Mouse (Mus musculus): Measurements from ENCODE around the gene Zfp341. TPM values are rescaled to one million over a fixed set of nuclear protein-coding genes. Genes with fewer than 3 reads are reported as not detected.

Zfp341 gene
- polyA plus RNA-seq, 1 experiment from 2014 or later = 1.2 TPM

DNA sequence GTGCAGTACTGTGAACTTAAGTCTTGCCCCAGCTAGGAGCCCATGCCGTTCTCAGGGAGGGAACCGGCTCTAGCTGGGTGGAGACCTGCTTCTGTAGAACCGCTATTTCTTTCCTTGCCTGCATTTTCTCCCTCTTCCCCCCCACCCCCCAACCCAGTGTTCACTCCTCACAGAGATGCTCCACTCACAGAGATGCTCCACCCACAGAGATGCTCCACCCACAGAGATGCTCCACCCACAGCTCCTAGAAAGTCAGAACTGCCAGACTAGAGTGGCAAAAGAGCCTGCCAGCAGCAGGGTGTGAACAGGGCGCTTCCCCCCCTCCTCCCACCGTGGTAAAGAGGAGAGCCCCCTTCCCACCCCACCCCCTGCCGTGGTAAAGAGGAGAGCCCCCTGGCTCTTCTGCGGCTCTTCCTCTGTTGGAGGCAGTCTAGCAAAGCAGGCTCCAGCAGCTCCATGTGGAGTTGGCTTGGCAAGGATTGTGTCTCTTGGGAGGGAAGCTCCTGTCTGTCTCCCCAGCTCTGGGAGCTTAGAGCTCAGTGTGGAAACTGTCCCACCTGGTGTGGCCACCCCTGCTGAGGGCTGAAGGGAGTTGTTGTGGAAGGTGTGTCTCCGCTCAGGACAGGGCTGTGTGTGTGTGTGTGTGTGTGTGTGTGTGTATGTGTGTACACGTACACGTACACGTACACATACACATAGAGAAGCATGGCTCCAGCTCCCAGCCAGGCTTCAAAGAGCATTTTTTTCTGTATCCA is 80.3 kb downstream of the Zfp341 start:
- H3K4me2 ChIP-seq (ENCODE audit: low read depth, low read length) = no peak overlapping the region
- DNase-seq (ENCODE audit: low spot score) (peak; percentile 48), ATAC-seq (ENCODE audit: low read depth) (peak; percentile 27)
- WGBS = 75% methylated on average over 10 of the region's 11 CpGs
- H3K36me3 ChIP-seq (ENCODE audit: control insufficient read depth, insufficient read depth, low read length) = peaks cover 64% of the 10 kb centered on the region
- H3K9me3 ChIP-seq (ENCODE audit: control insufficient read depth, low read length) = no peaks in the 10 kb centered on the region
- no peak overlapping the region for H3K9ac ChIP-seq (ENCODE audit: low read depth, low read length)
- no peak overlapping the region for H3K4me3 ChIP-seq (ENCODE audit: low read depth, low read length)
- H3K4me1 ChIP-seq (ENCODE audit: control insufficient read depth, insufficient read depth, low read length) = peaks cover 3% of the 10 kb centered on the region; the same call in 1 of the 2 replicates
- H3K27me3 ChIP-seq (replicated peaks; ENCODE audit: control insufficient read depth, insufficient read depth, low read length) = no peaks in the 10 kb centered on the region
- no peak overlapping the region; the same call in 1 of the 2 replicates for H3K27ac ChIP-seq (replicated peaks; ENCODE audit: low read depth, low read length)

GRCm38 (mm10) chr2:154693941-154694256 is 80.8 kb downstream of the Zfp341 start:
- Histone ChIP-seq H3K27ac (replicated peaks; ENCODE audit: low read depth, low read length) (no peak overlapping the region), H3K4me2 (ENCODE audit: low read depth, low read length) (no peak overlapping the region), H3K9me3 (ENCODE audit: control insufficient read depth, low read length) (no peaks in the 10 kb centered on the region), H3K4me1 (ENCODE audit: control insufficient read depth, insufficient read depth, low read length) (peaks cover 3% of the 10 kb centered on the region; the same call in 1 of the 2 replicates), H3K27me3 (replicated peaks; ENCODE audit: control insufficient read depth, insufficient read depth, low read length) (no peaks in the 10 kb centered on the region), H3K4me3 (ENCODE audit: low read depth, low read length) (no peak overlapping the region), H3K36me3 (ENCODE audit: control insufficient read depth, insufficient read depth, low read length) (peaks cover 64% of the 10 kb centered on the region), H3K9ac (ENCODE audit: low read depth, low read length) (no peak overlapping the region)
- DNase-seq (ENCODE audit: low spot score) = no peak
- peak; percentile 48 for ATAC-seq (ENCODE audit: low read depth)
- WGBS = 88% methylated on average over 12 of the region's 12 CpGs

- H3K4me3 ChIP-seq (ENCODE audit: low read depth, low read length) = no peak overlapping the region
- DNase-seq (ENCODE audit: low spot score) (no peak), ATAC-seq (ENCODE audit: low read depth) (no peak)
- peaks cover 3% of the 10 kb centered on the region; the same call in 1 of the 2 replicates for H3K4me1 ChIP-seq (ENCODE audit: control insufficient read depth, insufficient read depth, low read length)
- WGBS = 61% methylated on average over 8 of the region's 8 CpGs
- H3K9ac ChIP-seq (ENCODE audit: low read depth, low read length) = no peak overlapping the region
- peaks cover 48% of the 10 kb centered on the region for H3K36me3 ChIP-seq (ENCODE audit: control insufficient read depth, insufficient read depth, low read length)
- H3K27me3 ChIP-seq (replicated peaks; ENCODE audit: control insufficient read depth, insufficient read depth, low read length) = no peaks in the 10 kb centered on the region
- no peak overlapping the region for H3K27ac ChIP-seq (replicated peaks; ENCODE audit: low read depth, low read length)
- H3K9me3 ChIP-seq (ENCODE audit: control insufficient read depth, low read length) = no peaks in the 10 kb centered on the region
- no peak overlapping the region for H3K4me2 ChIP-seq (ENCODE audit: low read depth, low read length)
Measured at GRCm38 (mm10) chr2:154695690-154696089, 82.6 kb downstream of the Zfp341 start.

Other genes with a start within 250 kb of the Zfp341 start
- gene Cdk5rap1, start 240.3 kb upstream of the Zfp341 start, polyA plus RNA-seq (2014; fragmentation: Nextera tagmentation; extraction: Ambion mirVana) = 16.4 and 24.1 TPM in 2 replicates
- gene Snta1, start 205.2 kb upstream of the Zfp341 start, polyA plus RNA-seq (2014; fragmentation: Nextera tagmentation; extraction: Ambion mirVana) = 8.6 and 10.4 TPM in 2 replicates
- 31.3 and 31.5 TPM in 2 replicates for gene Cbfa2t2, start 176.8 kb upstream of the Zfp341 start, polyA plus RNA-seq (2014; fragmentation: Nextera tagmentation; extraction: Ambion mirVana)
- 0.63 and 0.78 TPM in 2 replicates for gene 1700003F12Rik, start 66.2 kb upstream of the Zfp341 start, polyA plus RNA-seq (2014; fragmentation: Nextera tagmentation; extraction: Ambion mirVana)
- not detected in 2 replicates for gene Actl10, start 61.5 kb upstream of the Zfp341 start, polyA plus RNA-seq (2014; fragmentation: Nextera tagmentation; extraction: Ambion mirVana)
- gene Necab3, start 54.4 kb upstream of the Zfp341 start, polyA plus RNA-seq (2014; fragmentation: Nextera tagmentation; extraction: Ambion mirVana) = 2.4 and 3.9 TPM in 2 replicates
- gene E2f1, start 43.4 kb upstream of the Zfp341 start, polyA plus RNA-seq (2014; fragmentation: Nextera tagmentation; extraction: Ambion mirVana) = 8.8 and 10.5 TPM in 2 replicates
- gene Pxmp4, start 9.6 kb upstream of the Zfp341 start, polyA plus RNA-seq (2014; fragmentation: Nextera tagmentation; extraction: Ambion mirVana) = 24.1 and 26.9 TPM in 2 replicates
- gene 4930519P11Rik, start 140 bp downstream of the Zfp341 start, polyA plus RNA-seq (2014; fragmentation: Nextera tagmentation; extraction: Ambion mirVana) = 0.77 TPM in 1 of 2 replicates, not detected in the other
- gene Chmp4b, start 38.4 kb downstream of the Zfp341 start, polyA plus RNA-seq (2014; fragmentation: Nextera tagmentation; extraction: Ambion mirVana) = 21.2 and 21.9 TPM in 2 replicates
- gene Gm14214, start 156.7 kb downstream of the Zfp341 start, polyA plus RNA-seq (2014; fragmentation: Nextera tagmentation; extraction: Ambion mirVana) = not detected in 2 replicates
- gene Raly, start 177.8 kb downstream of the Zfp341 start, polyA plus RNA-seq (2014; fragmentation: Nextera tagmentation; extraction: Ambion mirVana) = 54.5 and 72.8 TPM in 2 replicates
- 5.3 and 6.0 TPM in 2 replicates for gene a, start 178.1 kb downstream of the Zfp341 start, polyA plus RNA-seq (2014; fragmentation: Nextera tagmentation; extraction: Ambion mirVana)